15 mouse cellular contexts compared by ENCODE assay signal in genomic region chr4:53422799-53423198, GRCm38 (mm10). TPM values are rescaled to one million over a fixed set of nuclear protein-coding genes. Genes with fewer than 3 reads are reported as not detected.
DNase-seq lines count a peak whose midpoint lies in the region; ATAC-seq and TF ChIP-seq lines count a peak whose summit lies in the region.
"Had no signal": no experiment of that assay in that cellular context is flagged by ENCODE, and none has a peak within 500 bp of the region (broad histone marks: within the 10 kb centered on the region; RNA-seq: fewer than 3 reads in every experiment).

No protein-coding gene starts in this region.

- WGBS in forebrain, postnatal 0 days: 63% methylated on average over 2 of the region's 2 CpGs
- 86% methylated on average over 2 of the region's 2 CpGs for WGBS in forebrain, embryonic 14.5 days

- no peak for TF ChIP-seq EP300 in CH12.LX (IDR thresholded peaks at IDR 0.05; ENCODE audit: low read length)

- no peak overlapping the region for H3K9ac ChIP-seq in forebrain, postnatal 0 days
- no peak overlapping the region for H3K9ac ChIP-seq in forebrain, embryonic 14.5 days (ENCODE audit: low read length)
- H3K9ac ChIP-seq in CH12.LX (ENCODE audit: insufficient read depth, low read depth): no peak overlapping the region
- H3K9ac ChIP-seq: heart, embryonic 13.5 days had no signal

- H3K27ac ChIP-seq in forebrain, postnatal 0 days (ENCODE audit: low read depth, low read length): no peak overlapping the region
- H3K27ac ChIP-seq in forebrain, embryonic 14.5 days (ENCODE audit: low read depth, low read length): no peak overlapping the region
- H3K27ac ChIP-seq in left cerebral cortex, adult 2 months: no peak overlapping the region
- no peak overlapping the region for H3K27ac ChIP-seq in CH12.LX (ENCODE audit: insufficient read depth, low read depth)
- H3K27ac ChIP-seq: heart, embryonic 13.5 days; hindbrain, embryonic 10.5 days had no signal

- peak; percentile 42; the same call in 1 of the 2 replicates for TF ChIP-seq CTCF in forebrain, postnatal 0 days (IDR thresholded peaks at IDR 0.05; ENCODE audit: low read depth)
- peak; percentile 51 for TF ChIP-seq CTCF in left cerebral cortex, adult 2 months (IDR thresholded peaks at IDR 0.05)
- peak in 1 of 2 experiments; percentile 34; a peak in 1 of 4 replicates for TF ChIP-seq CTCF in CH12.LX (conservative IDR thresholded peaks at IDR 0.05 in 1 of 2, IDR thresholded peaks at IDR 0.05 in 1 of 2; ENCODE audit: low read depth in 2 of 2, low read length in 2 of 2)

- no peak for ATAC-seq in forebrain, postnatal 0 days
- ATAC-seq in forebrain, embryonic 14.5 days: no peak
- ATAC-seq in erythroblast, adult 5-6 weeks (replicated peaks; ENCODE audit: low FRiP score, poor library complexity, severe bottlenecking): peak; percentile 61; the same call in 1 of the 2 replicates

- H3K4me3 ChIP-seq in forebrain, postnatal 0 days (ENCODE audit: low read depth, low read length): no peak overlapping the region
- no peak overlapping the region for H3K4me3 ChIP-seq in forebrain, embryonic 14.5 days (ENCODE audit: low read depth, low read length)
- no peak overlapping the region for H3K4me3 ChIP-seq in left cerebral cortex, adult 2 months
- H3K4me3 ChIP-seq in CH12.LX (replicated peaks in 1 of 3; ENCODE audit: low read depth in 2 of 3, low read length in 2 of 3, poor library complexity in 1 of 3): no peak overlapping the region
- H3K4me3 ChIP-seq: heart, embryonic 13.5 days; hindbrain, embryonic 10.5 days; megakaryocyte, embryonic 14.5 days had no signal

- H3K27me3 ChIP-seq in forebrain, postnatal 0 days (ENCODE audit: insufficient read depth, low read length): no peaks in the 10 kb centered on the region
- no peaks in the 10 kb centered on the region for H3K27me3 ChIP-seq in forebrain, embryonic 14.5 days (replicated peaks; ENCODE audit: control insufficient read depth, insufficient read depth, low read length)
- H3K27me3 ChIP-seq in CH12.LX (replicated peaks): no peaks in the 10 kb centered on the region
- H3K27me3 ChIP-seq: heart, embryonic 13.5 days; megakaryocyte, embryonic 14.5 days had no signal

- H3K9me3 ChIP-seq in forebrain, postnatal 0 days (ENCODE audit: low read length): no peaks in the 10 kb centered on the region
- H3K9me3 ChIP-seq in forebrain, embryonic 14.5 days (replicated peaks; ENCODE audit: control insufficient read depth, low read length): 0 out of 2 replicates have a peak, but pooled peaks cover 3% of the 10 kb centered on the region
- H3K9me3 ChIP-seq in CH12.LX (replicated peaks; ENCODE audit: low read length): peaks cover 2% of the 10 kb centered on the region

- no peaks in the 10 kb centered on the region for H3K4me1 ChIP-seq in forebrain, postnatal 0 days (ENCODE audit: insufficient read depth)
- no peaks in the 10 kb centered on the region for H3K4me1 ChIP-seq in forebrain, embryonic 14.5 days (ENCODE audit: control insufficient read depth, insufficient read depth, low read length)
- no peaks in the 10 kb centered on the region for H3K4me1 ChIP-seq in CH12.LX (ENCODE audit: control insufficient read depth in 1 of 2, insufficient read depth in 2 of 2)
- H3K4me1 ChIP-seq: heart, embryonic 13.5 days; hindbrain, embryonic 10.5 days had no signal

- no peak for DNase-seq in forebrain, postnatal 0 days
- DNase-seq in forebrain, embryonic 14.5 days (ENCODE audit: low spot score): no peak
- DNase-seq in left cerebral cortex, adult 2 months (ENCODE audit: extremely low spot score in 1 of 2, low spot score in 2 of 2): no peak
- DNase-seq in left cerebral cortex, postnatal 10 days (ENCODE audit: extremely low spot score in 1 of 2, low spot score in 2 of 2): no peak
- DNase-seq in CH12.LX (ENCODE audit: extremely low read depth): no peak
- no peak for DNase-seq in thymus, postnatal 0 days (ENCODE audit: low spot score)
- DNase-seq in urinary bladder, adult 2 months (ENCODE audit: low spot score): no peak
- DNase-seq: adrenal gland, postnatal 14 days; gastrocnemius, postnatal 36 days; kidney, postnatal 36 days; left cerebral cortex, postnatal 4 days had no signal

- H3K36me3 ChIP-seq in forebrain, postnatal 0 days (ENCODE audit: insufficient read depth): no peaks in the 10 kb centered on the region
- H3K36me3 ChIP-seq in forebrain, embryonic 14.5 days (ENCODE audit: control insufficient read depth, insufficient read depth, low read length): no peaks in the 10 kb centered on the region
- H3K36me3 ChIP-seq in CH12.LX (replicated peaks in 1 of 2; ENCODE audit: control insufficient read depth in 1 of 2, insufficient read depth in 1 of 2, low read length in 1 of 2): no peaks in the 10 kb centered on the region
- H3K36me3 ChIP-seq: heart, embryonic 13.5 days; hindbrain, embryonic 10.5 days had no signal

- intact Hi-C loops in left cerebral cortex, adult 2 months (cut with DNase I): no loop called here
- intact Hi-C loops in left cerebral cortex, postnatal 10 days (cut with DNase I): no loop called here

- TF ChIP-seq RAD21 in CH12.LX (IDR thresholded peaks at IDR 0.05; ENCODE audit: low read depth, low read length): peak; percentile 15

- H3K4me2 ChIP-seq in forebrain, postnatal 0 days (ENCODE audit: low read depth): no peak overlapping the region
- H3K4me2 ChIP-seq in forebrain, embryonic 14.5 days (ENCODE audit: low read length): no peak overlapping the region
- H3K4me2 ChIP-seq in CH12.LX (ENCODE audit: insufficient read depth, low read depth, poor library complexity, severe bottlenecking): no peak overlapping the region
- H3K4me2 ChIP-seq: heart, embryonic 13.5 days had no signal

- in situ Hi-C loops in CH12.LX (cut with MboI; ENCODE audit: low pct_ligation_motif_present, low pct_unique_long_range_greater_than_20kb, low sequenced_read_pairs): no loop called here

- no peaks in the 10 kb centered on the region for H3K79me2 ChIP-seq in CH12.LX (replicated peaks; ENCODE audit: control insufficient read depth, extremely low read depth, insufficient read depth, poor library complexity, severe bottlenecking)

- no peak for TF ChIP-seq POLR2A in CH12.LX (IDR thresholded peaks at IDR 0.05; ENCODE audit: low read depth, low read length)

- dilution Hi-C loops in CH12.LX (cut with MboI; ENCODE audit: extremely low pct_ligation_motif_present, extremely low pct_unique_long_range_greater_than_20kb, low sequenced_read_pairs): no loop called here

TF ChIP-seq in CH12.LX, 34 proteins besides CTCF, POLR2A, EP300 and RAD21:
- TF ChIP-seq KAT2A (IDR thresholded peaks at IDR 0.05; ENCODE audit: insufficient replicate concordance, low read length) (no peak), IRF4 (IDR thresholded peaks at IDR 0.05; ENCODE audit: low read depth, low read length) (no peak), GABPA (IDR thresholded peaks at IDR 0.05; ENCODE audit: insufficient replicate concordance, low read depth, low read length) (no peak), ELF1 (IDR thresholded peaks at IDR 0.05; ENCODE audit: low read depth, low read length) (no peak), SMC3 (IDR thresholded peaks at IDR 0.05; ENCODE audit: low read depth, low read length) (peak; percentile 19; the same call in 1 of the 2 replicates), SIN3A (IDR thresholded peaks at IDR 0.05; ENCODE audit: low read length) (no peak), PAX5 (IDR thresholded peaks at IDR 0.05; ENCODE audit: low read length) (no peak), ZC3H11A (IDR thresholded peaks at IDR 0.05; ENCODE audit: low read depth, low read length) (no peak), BHLHE40 (IDR thresholded peaks at IDR 0.05; ENCODE audit: low read depth, low read length) (no peak)
TF ChIP-seq in CH12.LX: peak in this region for 1.

RNA-seq across cellular contexts. Expression of gene Slc44a1, which starts 17.4 kb away (rescaled TPM):
- total RNA-seq in forebrain, postnatal 0 days (2014; rRNA removed): 29.3 and 31.9 TPM in 2 replicates
- 11.9 and 12.4 TPM in 2 replicates for polyA plus RNA-seq in forebrain, postnatal 0 days (2015; fragmentation: Nextera tagmentation; extraction: Ambion mirVana)
- 12.1 and 13.0 TPM in 2 replicates for polyA plus RNA-seq in forebrain, embryonic 14.5 days (2014; fragmentation: Nextera tagmentation; extraction: Ambion mirVana)
- 10 to 100 TPM; 58.8 to 59.5 TPM for total RNA-seq in left cerebral cortex, adult 2 months (2021)
- total RNA-seq in left cerebral cortex, postnatal 10 days (2021): 10 to 100 TPM; 51.4 to 57.3 TPM
- 4.7 and 5.4 TPM in 2 replicates for total RNA-seq in CH12.LX (2012; rRNA removed)
- total RNA-seq in CH12.LX (2014; rRNA removed): 9.3 and 10.6 TPM in 2 replicates
- 6.0 and 6.6 TPM in 2 replicates for polyA plus RNA-seq in CH12.LX (2012; ENCODE audit: insufficient read length, low read depth)
- total RNA-seq in erythroblast, adult 5-6 weeks (2015; ENCODE audit: low replicate concordance): 27.3 and 36.4 TPM in 2 replicates
- total RNA-seq in erythroblast, adult 5-6 weeks (2017; ENCODE audit: low replicate concordance): 37.0 and 49.6 TPM in 2 replicates
- 9.5 and 9.6 TPM in 2 replicates for polyA plus RNA-seq in thymus, postnatal 0 days (2015; fragmentation: Nextera tagmentation; extraction: Ambion mirVana)
- 59.8 and 70.6 TPM in 2 replicates for polyA plus RNA-seq in urinary bladder, adult 2 months (2012; rRNA removed)
